Mouse (Mus musculus): ENCODE data around the gene Pls1. TPM values are rescaled to one million over a fixed set of nuclear protein-coding genes. Genes with fewer than 3 reads are reported as not detected.

Gene Pls1
- polyA plus RNA-seq, 1 experiment from 2014 or later: 2.8 TPM

DNA sequence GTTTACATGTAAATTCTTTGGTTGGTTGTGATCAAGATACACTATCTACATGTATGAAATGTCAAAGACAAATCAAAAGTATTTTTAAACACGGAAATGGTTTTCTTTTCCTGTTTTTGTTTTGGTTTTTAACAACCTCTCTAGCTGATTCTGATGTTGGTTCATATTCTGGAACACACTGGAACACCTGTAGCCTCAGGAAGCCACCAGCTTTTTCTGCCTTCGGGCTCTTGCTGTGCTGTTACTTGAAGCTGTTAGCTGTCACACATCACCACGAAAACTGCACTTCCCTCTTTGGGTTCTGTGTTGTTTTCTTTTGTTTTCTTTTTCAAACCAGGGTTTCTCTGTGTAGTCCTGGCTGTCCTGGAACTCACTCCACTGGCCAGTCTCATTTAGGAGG lies 10.3 kb downstream of the Pls1 start:
- 75% methylated on average over 3 of the region's 3 CpGs for WGBS
- Histone ChIP-seq H3K9me3 (no peaks in the 10 kb centered on the region), H3K36me3 (no peaks in the 10 kb centered on the region), H3K27me3 (no peaks in the 10 kb centered on the region), H3K9ac (no peak overlapping the region), H3K4me3 (no peak overlapping the region), H3K4me2 (replicated peaks) (no peak overlapping the region), H3K4me1 (no peaks in the 10 kb centered on the region), H3K27ac (no peak overlapping the region)
- no peak for ATAC-seq (ENCODE audit: low FRiP score, low read depth)

- no peak for ATAC-seq (ENCODE audit: low FRiP score, low read depth)
- no peaks in the 10 kb centered on the region for H3K27me3 ChIP-seq
- H3K9me3 ChIP-seq: no peaks in the 10 kb centered on the region
- no peak overlapping the region for H3K27ac ChIP-seq
- no peak overlapping the region for H3K4me2 ChIP-seq (replicated peaks)
- 81% methylated on average over 3 of the region's 3 CpGs for WGBS
- no peaks in the 10 kb centered on the region for H3K36me3 ChIP-seq
- H3K9ac ChIP-seq: no peak overlapping the region
- no peak overlapping the region for H3K4me3 ChIP-seq
- no peaks in the 10 kb centered on the region for H3K4me1 ChIP-seq
Measured at GRCm38 (mm10) chr9:95832758-95833157, 12.4 kb downstream of the Pls1 start.

DNA sequence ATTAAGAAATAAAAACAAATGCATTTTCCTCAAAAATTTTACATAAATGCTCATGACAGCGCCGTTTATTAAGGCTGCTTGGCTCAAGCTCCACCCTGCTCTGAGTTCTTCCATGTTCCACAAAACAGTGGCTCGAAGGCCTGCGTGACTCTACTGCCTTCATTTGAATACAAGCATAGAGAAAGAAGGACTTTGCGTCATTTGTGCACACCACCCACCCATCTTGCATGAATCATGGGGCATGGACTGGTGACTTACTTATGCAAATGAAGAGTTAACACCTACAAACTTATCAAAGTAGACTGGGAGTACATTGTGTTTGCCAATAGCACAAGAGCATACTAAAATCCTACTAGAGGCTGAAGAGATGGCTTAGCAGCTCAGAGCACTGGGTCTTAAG lies 17.5 kb downstream of the Pls1 start:
- Histone ChIP-seq H3K4me1 (no peaks in the 10 kb centered on the region), H3K36me3 (no peaks in the 10 kb centered on the region), H3K9me3 (no peaks in the 10 kb centered on the region), H3K27ac (no peak overlapping the region), H3K4me3 (no peak overlapping the region), H3K9ac (no peak overlapping the region), H3K27me3 (no peaks in the 10 kb centered on the region), H3K4me2 (replicated peaks) (no peak overlapping the region)
- WGBS: 90% methylated on average over 5 of the region's 5 CpGs
- ATAC-seq (ENCODE audit: low FRiP score, low read depth): no peak

- no peak for ATAC-seq (ENCODE audit: low FRiP score, low read depth)
- Histone ChIP-seq H3K4me3 (no peak overlapping the region), H3K27me3 (no peaks in the 10 kb centered on the region), H3K9ac (no peak overlapping the region), H3K4me1 (peaks cover 10% of the 10 kb centered on the region), H3K4me2 (replicated peaks) (no peak overlapping the region), H3K9me3 (no peaks in the 10 kb centered on the region), H3K27ac (no peak overlapping the region), H3K36me3 (no peaks in the 10 kb centered on the region)
- WGBS: 76% methylated on average over 7 of the region's 7 CpGs
Measured at GRCm38 (mm10) chr9:95822531-95822930, 22.6 kb downstream of the Pls1 start.

DNA sequence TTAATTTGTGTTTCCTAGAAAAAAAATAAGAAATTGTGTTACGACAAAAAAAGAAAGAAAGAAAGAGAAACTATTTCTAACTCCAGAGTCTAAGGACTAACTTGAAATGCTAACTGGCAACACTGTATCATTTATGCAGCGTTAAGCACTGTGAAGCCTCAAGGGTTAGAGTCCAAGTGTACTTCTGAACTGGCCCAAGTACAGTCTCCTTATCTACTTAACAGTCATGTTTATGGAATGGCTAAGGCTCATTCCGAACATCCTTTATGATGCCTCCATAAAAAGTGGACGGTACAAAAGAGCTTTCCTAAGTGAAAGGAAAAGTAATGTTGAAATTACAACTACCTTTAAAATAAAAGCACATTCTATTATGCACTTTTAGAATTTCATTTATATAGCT lies 29.4 kb downstream of the Pls1 start:
- Histone ChIP-seq H3K9me3 (no peaks in the 10 kb centered on the region; the same call in 1 of the 2 replicates), H3K27me3 (no peaks in the 10 kb centered on the region), H3K4me3 (no peak overlapping the region), H3K36me3 (no peaks in the 10 kb centered on the region), H3K27ac (no peak overlapping the region), H3K9ac (no peak overlapping the region), H3K4me1 (peaks cover 8% of the 10 kb centered on the region), H3K4me2 (replicated peaks) (no peak overlapping the region)
- no peak for ATAC-seq (ENCODE audit: low FRiP score, low read depth)
- WGBS: 70% methylated on average over 4 of the region's 4 CpGs

DNA sequence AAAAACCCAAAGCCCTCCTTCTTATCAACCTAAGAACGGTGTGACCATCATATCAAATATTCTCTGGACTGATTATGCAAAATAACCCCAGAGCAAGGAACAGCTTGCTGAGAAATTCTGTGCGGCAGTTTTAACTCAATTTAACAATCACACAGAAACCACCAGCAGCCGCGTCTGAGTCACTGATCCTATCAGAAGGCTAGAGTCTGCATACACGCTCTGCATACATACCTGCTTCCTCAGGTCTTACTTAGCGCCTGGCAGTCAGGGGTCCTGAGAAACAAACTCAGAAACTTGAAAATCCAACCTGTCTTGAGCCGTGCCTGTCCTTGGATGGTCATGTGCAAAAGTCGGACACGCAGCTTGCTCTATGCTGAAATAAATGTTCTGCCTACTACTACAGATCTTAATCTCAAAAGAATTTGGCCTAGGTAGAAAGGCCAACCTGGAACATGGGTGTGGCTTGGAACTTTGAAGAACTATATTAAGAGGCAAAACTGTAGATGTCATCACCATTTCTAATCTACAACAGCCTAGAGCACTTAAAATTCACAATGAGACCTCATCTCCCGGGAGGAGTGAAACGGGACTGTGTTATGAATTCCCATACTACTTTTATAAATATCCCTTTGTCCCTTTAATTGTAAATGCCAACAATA lies 30.0 kb downstream of the Pls1 start:
- no peaks in the 10 kb centered on the region for H3K27me3 ChIP-seq
- H3K4me2 ChIP-seq (replicated peaks): no peak overlapping the region
- peaks cover 8% of the 10 kb centered on the region for H3K4me1 ChIP-seq
- ATAC-seq (ENCODE audit: low FRiP score, low read depth): no peak
- H3K27ac ChIP-seq: no peak overlapping the region
- WGBS: 87% methylated on average over 11 of the region's 11 CpGs
- H3K4me3 ChIP-seq: no peak overlapping the region
- no peak overlapping the region for H3K9ac ChIP-seq
- no peaks in the 10 kb centered on the region; the same call in 1 of the 2 replicates for H3K9me3 ChIP-seq
- no peaks in the 10 kb centered on the region for H3K36me3 ChIP-seq

DNA sequence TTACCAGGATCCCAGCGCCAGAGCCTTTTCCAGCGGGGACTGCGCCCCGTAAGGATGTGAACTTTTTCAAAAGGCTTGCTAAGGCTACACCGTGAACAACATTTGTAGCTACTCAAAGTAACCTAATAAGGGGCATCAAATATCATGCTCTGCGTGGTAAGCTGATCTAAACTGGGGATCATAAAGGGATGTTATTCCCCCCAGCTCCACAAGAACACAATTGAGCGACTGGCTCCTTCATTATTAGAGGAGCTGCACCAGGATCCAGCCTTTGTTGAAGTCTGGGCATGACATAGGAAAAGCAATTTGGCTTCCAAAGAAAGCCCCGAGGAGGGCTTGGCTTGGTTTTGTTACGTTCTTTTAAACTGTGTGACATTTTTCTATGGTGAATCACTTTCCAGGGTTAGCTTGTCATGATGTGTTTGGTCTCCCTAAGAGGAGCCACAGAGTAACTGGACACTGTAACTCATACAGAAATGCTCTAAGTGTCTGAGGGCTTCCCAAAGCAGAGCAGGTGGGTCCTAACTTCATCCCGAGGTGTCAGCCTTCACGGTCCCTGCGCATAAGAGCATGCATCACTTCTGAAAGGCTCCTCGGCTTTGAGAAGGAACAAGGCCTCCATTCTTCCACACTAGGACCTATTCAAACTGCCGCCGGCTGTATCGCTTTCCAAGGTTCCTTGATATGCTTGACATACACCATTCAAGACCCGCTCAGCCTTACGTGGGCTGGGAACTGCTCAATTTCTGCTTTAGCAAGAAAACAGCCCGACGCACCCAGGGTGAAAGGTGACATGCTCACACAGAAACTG lies 31.2 kb downstream of the Pls1 start:
- no peak overlapping the region; the same call in 1 of the 2 replicates for H3K9ac ChIP-seq
- ATAC-seq (ENCODE audit: low FRiP score, low read depth): peak; percentile 66
- H3K4me2 ChIP-seq (replicated peaks): no peak overlapping the region

DNA sequence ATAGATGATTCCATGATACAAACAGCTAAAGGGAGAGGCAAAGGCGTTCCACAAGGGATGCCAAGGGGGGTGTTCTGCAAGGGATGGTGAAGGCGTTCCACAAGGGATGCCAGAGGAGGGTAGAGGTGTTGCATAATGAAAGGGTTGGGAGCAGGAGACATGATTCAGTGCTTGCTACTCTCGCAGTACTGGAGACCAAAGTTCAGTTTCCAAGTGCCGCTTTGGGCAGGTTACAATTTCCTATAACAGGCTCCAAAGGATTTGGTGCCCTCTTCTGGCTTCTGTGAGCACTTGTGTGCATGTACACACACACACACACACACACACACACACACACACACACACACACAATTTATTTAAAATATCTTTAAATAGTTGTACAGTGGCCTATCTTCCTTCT lies 33.3 kb downstream of the Pls1 start:
- ATAC-seq (ENCODE audit: low FRiP score, low read depth): no peak
- Histone ChIP-seq H3K9ac (no peak overlapping the region), H3K27ac (no peak overlapping the region), H3K9me3 (no peaks in the 10 kb centered on the region; the same call in 1 of the 2 replicates), H3K36me3 (no peaks in the 10 kb centered on the region), H3K27me3 (no peaks in the 10 kb centered on the region), H3K4me3 (no peak overlapping the region), H3K4me1 (peaks cover 8% of the 10 kb centered on the region), H3K4me2 (replicated peaks) (no peak overlapping the region)
- 93% methylated on average over 4 of the region's 4 CpGs for WGBS

More for the DNA sequence above, 31.2 kb downstream of the Pls1 start:
- Histone ChIP-seq H3K27me3 (no peaks in the 10 kb centered on the region), H3K27ac (no peak overlapping the region), H3K4me3 (no peak overlapping the region), H3K36me3 (no peaks in the 10 kb centered on the region), H3K4me1 (peaks cover 8% of the 10 kb centered on the region), H3K9me3 (no peaks in the 10 kb centered on the region; the same call in 1 of the 2 replicates)
- WGBS: 57% methylated on average over 20 of the region's 20 CpGs

DNA sequence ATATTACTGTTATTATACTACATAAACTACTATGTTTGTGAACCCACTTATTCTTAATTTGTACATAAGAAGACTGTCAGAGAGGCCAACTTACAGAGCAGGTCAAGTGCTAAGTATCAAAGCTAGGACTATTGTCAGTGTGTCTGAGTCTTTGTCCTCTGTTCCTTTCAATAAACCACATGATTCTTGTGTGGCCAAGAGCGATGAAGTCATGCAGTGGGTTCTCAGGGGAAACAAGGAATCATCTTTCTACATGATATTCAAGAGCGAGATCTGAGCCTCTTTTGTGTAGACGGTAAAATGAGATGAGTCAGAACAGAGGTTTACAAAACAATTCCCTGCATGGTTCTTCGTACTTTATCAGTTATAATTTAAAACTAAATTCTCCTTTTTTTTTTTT lies 35.5 kb downstream of the Pls1 start:
- no peak overlapping the region for H3K4me2 ChIP-seq (replicated peaks)
- no peaks in the 10 kb centered on the region for H3K36me3 ChIP-seq
- H3K4me3 ChIP-seq: no peak overlapping the region
- H3K9me3 ChIP-seq: no peaks in the 10 kb centered on the region; the same call in 1 of the 2 replicates
- ATAC-seq (ENCODE audit: low FRiP score, low read depth): no peak
- H3K9ac ChIP-seq: no peak overlapping the region
- H3K27ac ChIP-seq: no peak overlapping the region
- no peaks in the 10 kb centered on the region for H3K27me3 ChIP-seq
- 84% methylated on average over 4 of the region's 4 CpGs for WGBS
- peaks cover 8% of the 10 kb centered on the region for H3K4me1 ChIP-seq

DNA sequence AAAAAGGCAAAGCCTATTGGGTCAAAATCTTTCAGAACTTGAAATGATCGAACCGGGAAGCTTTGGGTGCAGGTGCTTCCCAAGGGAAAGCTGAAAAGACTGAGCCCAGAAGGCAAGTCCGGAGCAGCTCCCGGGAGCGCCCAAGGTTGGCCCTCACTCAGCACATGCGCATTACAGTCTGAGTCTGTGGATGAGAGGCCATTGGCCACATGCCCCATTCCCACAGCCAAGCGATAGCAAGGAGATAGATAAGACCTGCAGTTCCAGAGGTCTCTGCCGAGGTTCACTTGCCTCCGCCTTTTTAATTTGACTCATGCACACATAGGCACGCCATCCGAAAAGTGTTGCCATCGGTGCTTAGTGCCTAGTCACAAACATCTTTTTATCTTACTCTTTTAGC lies 39.7 kb downstream of the Pls1 start:
- no peak overlapping the region for H3K27ac ChIP-seq
- no peak overlapping the region for H3K4me2 ChIP-seq (replicated peaks)
- H3K4me1 ChIP-seq: no peaks in the 10 kb centered on the region
- no peaks in the 10 kb centered on the region for H3K9me3 ChIP-seq
- H3K9ac ChIP-seq: no peak overlapping the region
- H3K36me3 ChIP-seq: no peaks in the 10 kb centered on the region
- 87% methylated on average over 12 of the region's 12 CpGs for WGBS
- no peak overlapping the region for H3K4me3 ChIP-seq
- no peak for ATAC-seq (ENCODE audit: low FRiP score, low read depth)
- H3K27me3 ChIP-seq: no peaks in the 10 kb centered on the region

GRCm38 (mm10) chr9:95803783-95804182 lies 41.3 kb downstream of the Pls1 start:
- 90% methylated on average over 3 of the region's 3 CpGs for WGBS
- H3K4me2 ChIP-seq (replicated peaks): no peak overlapping the region
- no peak overlapping the region for H3K9ac ChIP-seq
- no peak overlapping the region for H3K4me3 ChIP-seq
- ATAC-seq (ENCODE audit: low FRiP score, low read depth): no peak
- H3K9me3 ChIP-seq: no peaks in the 10 kb centered on the region
- H3K27me3 ChIP-seq: no peaks in the 10 kb centered on the region
- no peak overlapping the region for H3K27ac ChIP-seq
- H3K4me1 ChIP-seq: no peaks in the 10 kb centered on the region
- no peaks in the 10 kb centered on the region for H3K36me3 ChIP-seq

GRCm38 (mm10) chr9:95801610-95802451 lies 43.3 kb downstream of the Pls1 start:
- Histone ChIP-seq H3K9me3 (no peaks in the 10 kb centered on the region), H3K4me2 (replicated peaks) (no peak overlapping the region), H3K4me1 (no peaks in the 10 kb centered on the region), H3K36me3 (no peaks in the 10 kb centered on the region), H3K9ac (no peak overlapping the region), H3K27ac (no peak overlapping the region), H3K4me3 (no peak overlapping the region), H3K27me3 (no peaks in the 10 kb centered on the region)
- WGBS: 80% methylated on average over 10 of the region's 10 CpGs
- no peak for ATAC-seq (ENCODE audit: low FRiP score, low read depth)

All from limb, embryonic 13.5 days (tissue).